Mouse (Mus musculus) adrenal gland, postnatal 25 days (tissue): ENCODE results near the gene Arl2bp. TPM values are rescaled to one million over a fixed set of nuclear protein-coding genes. Genes with fewer than 3 reads are reported as not detected.

Experiments
- DNase-seq: peaks from one replicate; pipeline ENCODE4 v3.0.0; 2021; ENCODE audit warnings: mixed read lengths
- total RNA-seq: library from RNA; stranded (reverse); gene quantifications from 2 replicates; pipeline ENCODE4 v1.2.3, GENCODE M21; 2021

Gene Arl2bp
- total RNA-seq, 1 experiment from 2014 or later, result 75.3 TPM

GRCm38 (mm10) chr8:94695341-94695993 lies 29.1 kb downstream of the Arl2bp start:
- no peak for DNase-seq

- peak; percentile 33 for DNase-seq
Observed at GRCm38 (mm10) chr8:94695994-94696384, 29.6 kb downstream of the Arl2bp start, which contains the start of gene Pllp. TSS of gene Pllp (minus strand) at chr8:94696278.

- DNase-seq, result no peak
Observed at GRCm38 (mm10) chr8:94696566-94696965, 30.2 kb downstream of the Arl2bp start.

- DNase-seq, result no peak
Observed at GRCm38 (mm10) chr8:94697956-94698355, 31.6 kb downstream of the Arl2bp start.

- DNase-seq, result no peak
Observed at GRCm38 (mm10) chr8:94699366-94699765, 33.0 kb downstream of the Arl2bp start.

GRCm38 (mm10) chr8:94700421-94700935 lies 34.1 kb downstream of the Arl2bp start:
- no peak for DNase-seq

GRCm38 (mm10) chr8:94702156-94702555 lies 35.8 kb downstream of the Arl2bp start:
- DNase-seq, result no peak

- peak; percentile 80 for DNase-seq
Observed at GRCm38 (mm10) chr8:94702844-94703813, 36.7 kb downstream of the Arl2bp start.

- peak; percentile 95 for DNase-seq
Observed at GRCm38 (mm10) chr8:94703972-94704668, 37.7 kb downstream of the Arl2bp start.

GRCm38 (mm10) chr8:94704669-94704984 lies 38.2 kb downstream of the Arl2bp start:
- no peak for DNase-seq

GRCm38 (mm10) chr8:94705581-94706245 lies 39.3 kb downstream of the Arl2bp start:
- no peak for DNase-seq

GRCm38 (mm10) chr8:94706732-94707395 lies 40.5 kb downstream of the Arl2bp start:
- peak; percentile 41 for DNase-seq

- no peak for DNase-seq
Observed at GRCm38 (mm10) chr8:94710336-94710735, 43.9 kb downstream of the Arl2bp start.

- peak; percentile 21 for DNase-seq
Observed at GRCm38 (mm10) chr8:94711160-94711718, 44.8 kb downstream of the Arl2bp start.

GRCm38 (mm10) chr8:94714556-94714955 lies 48.2 kb downstream of the Arl2bp start:
- no peak for DNase-seq

- DNase-seq, result peak; percentile 27
Observed at GRCm38 (mm10) chr8:94715871-94716270, 49.5 kb downstream of the Arl2bp start.

GRCm38 (mm10) chr8:94716841-94717240 lies 50.4 kb downstream of the Arl2bp start:
- no peak for DNase-seq
